Mouse (Mus musculus) midbrain, postnatal 0 days (tissue): ENCODE results near the gene Stab2. TPM values are rescaled to one million over a fixed set of nuclear protein-coding genes. Genes with fewer than 3 reads are reported as not detected.

Experiments
- ATAC-seq: fragments of 200-750 bp; cut with Nextera tagmentation; 2 replicates; pipeline ENCODE4 v1.8.0; 2017; ENCODE audit warnings: moderate number of reproducible peaks, mild to moderate bottlenecking, moderate TSS enrichment, moderate library complexity; ENCODE audit not compliant: low FRiP score
- DNase-seq: peaks from one replicate; pipeline ENCODE4 v3.0.0-alpha.2; 2015; ENCODE audit warnings: low spot score
- H3K27ac ChIP-seq: fragments of 300-500 bp; sonication (generic); 2 replicates; pipeline ENCODE4 v1.5.1; 2014; ENCODE audit warnings: low read depth, mild to moderate bottlenecking, low read length, mixed read lengths
- H3K27me3 ChIP-seq: fragments of 300-500 bp; sonication (generic); 2 replicates; pipeline ENCODE4 v1.6.1; 2014; ENCODE audit warnings: low read length, control low read depth, mixed read lengths; ENCODE audit not compliant: insufficient read depth
- H3K36me3 ChIP-seq: fragments of 300-500 bp; sonication (generic); 2 replicates; pipeline ENCODE4 v1.6.1; 2014; ENCODE audit warnings: low read length, control low read depth, mixed read lengths; ENCODE audit not compliant: insufficient read depth
- H3K4me1 ChIP-seq: fragments of 300-500 bp; sonication (generic); 2 replicates; pipeline ENCODE4 v1.6.1; 2014; ENCODE audit warnings: mild to moderate bottlenecking, control low read depth, antibody characterized with exemption, low read length, mixed read lengths; ENCODE audit not compliant: insufficient read depth
- H3K4me2 ChIP-seq: fragments of 300-500 bp; sonication (generic); 2 replicates; pipeline ENCODE4 v1.6.1; 2014; ENCODE audit warnings: low read depth, mild to moderate bottlenecking, low read length, mixed read lengths; ENCODE audit not compliant: poor library complexity, severe bottlenecking
- H3K4me3 ChIP-seq: fragments of 300-500 bp; sonication (generic); 2 replicates; pipeline ENCODE4 v1.5.1; 2014; ENCODE audit warnings: low read depth, mild to moderate bottlenecking, low read length, moderate library complexity
- H3K9ac ChIP-seq: fragments of 300-500 bp; sonication (generic); replicated peaks from 2 replicates; pipeline ENCODE4 v1.6.1; 2014; ENCODE audit warnings: mild to moderate bottlenecking, low read length, moderate library complexity, mixed read lengths; ENCODE audit not compliant: poor library complexity, severe bottlenecking
- H3K9me3 ChIP-seq: fragments of 300-500 bp; sonication (generic); 2 replicates; pipeline ENCODE4 v1.6.1; 2016; ENCODE audit warnings: low read length, control low read depth
- CTCF ChIP-seq: IDR thresholded peaks from 2 replicates; pipeline ENCODE4 v1.5.1; 2016; ENCODE audit warnings: antibody characterized with exemption, mild to moderate bottlenecking
- WGBS: fragments of 180-500 bp; shearing (Covaris S2); extraction: QIAGEN DNeasy Blood & Tissue Kit; methylation state at CpG from one replicate; pipeline ENCODE4 v1.1.7; 2014; 5-methylcytosine and 5-hydroxymethylcytosine counted together
- polyA plus RNA-seq: library from polyadenylated mRNA; unstranded; fragments of >200 nt; fragmentation: Nextera tagmentation; extraction: Ambion mirVana; gene quantifications from 2 replicates; pipeline ENCODE4 v1.2.1, GENCODE M21; 2015
- total RNA-seq: library from RNA; depleted of rRNA; stranded (reverse); fragments of >200 nt; gene quantifications from 2 replicates; pipeline ENCODE4 v1.2.3, GENCODE M21; 2014

Gene Stab2
- total and polyA plus RNA-seq, 2 experiments from 2014 or later, result 0.05 to 0.41 TPM

DNA sequence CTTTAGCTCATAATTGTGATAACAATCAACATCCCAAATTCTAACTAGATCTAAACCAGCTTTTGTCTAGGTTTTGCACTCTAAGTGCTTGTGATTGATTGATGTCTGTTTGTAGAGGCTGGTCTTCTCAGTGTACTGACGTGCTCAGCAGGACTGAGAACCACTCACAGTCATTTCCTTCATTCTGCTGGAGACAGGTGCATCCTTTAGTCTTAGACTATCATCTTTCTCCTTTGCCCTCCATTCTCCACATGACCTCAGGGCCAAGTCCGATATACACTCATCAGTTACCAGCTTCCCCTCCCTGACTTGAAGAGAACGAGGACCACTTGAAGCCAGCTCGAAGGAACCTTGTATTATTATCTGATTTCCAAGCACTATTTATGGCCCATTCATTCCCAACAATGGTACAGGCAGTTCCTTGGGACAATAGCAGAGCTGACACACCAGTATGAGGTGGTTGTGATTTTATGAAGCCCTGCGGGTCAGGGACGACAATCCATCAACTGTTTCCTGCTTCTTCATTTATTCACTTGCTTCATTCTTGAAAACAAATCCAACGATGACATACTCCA, 6.7 kb upstream of the Stab2 start:
- H3K9ac ChIP-seq, result no peak overlapping the region
- no peak for ATAC-seq
- no peaks in the 10 kb centered on the region for H3K36me3 ChIP-seq
- no peak for TF ChIP-seq CTCF
- WGBS, result 87% methylated on average over 7 of the region's 7 CpGs
- H3K4me1 ChIP-seq, result no peaks in the 10 kb centered on the region; the same call in 1 of the 2 replicates
- H3K27ac ChIP-seq, result no peak overlapping the region
- no peak overlapping the region for H3K4me3 ChIP-seq
- H3K4me2 ChIP-seq, result no peak overlapping the region
- H3K27me3 ChIP-seq, result no peaks in the 10 kb centered on the region
- DNase-seq, result no peak
- H3K9me3 ChIP-seq, result no peaks in the 10 kb centered on the region

- Histone ChIP-seq H3K27me3 (no peaks in the 10 kb centered on the region), H3K4me3 (no peak overlapping the region), H3K9me3 (no peaks in the 10 kb centered on the region), H3K36me3 (no peaks in the 10 kb centered on the region), H3K27ac (no peak overlapping the region), H3K9ac (no peak overlapping the region), H3K4me1 (no peaks in the 10 kb centered on the region), H3K4me2 (no peak overlapping the region)
- no peak for DNase-seq
- TF ChIP-seq CTCF, result no peak
- 91% methylated on average over 7 of the region's 7 CpGs for WGBS
- no peak for ATAC-seq
These were observed 4.3 kb upstream of the Stab2 start for GRCm38 (mm10) chr10:87012087-87012486.

- no peaks in the 10 kb centered on the region for H3K36me3 ChIP-seq
- DNase-seq (no peak), ATAC-seq (no peak)
- H3K27ac ChIP-seq, result no peak overlapping the region
- H3K4me1 ChIP-seq, result no peaks in the 10 kb centered on the region
- no peak for TF ChIP-seq CTCF
- H3K4me3 ChIP-seq, result no peak overlapping the region
- no peaks in the 10 kb centered on the region for H3K27me3 ChIP-seq
- H3K9me3 ChIP-seq, result no peaks in the 10 kb centered on the region
- 92% methylated on average over 3 of the region's 3 CpGs for WGBS
- H3K9ac ChIP-seq, result no peak overlapping the region
- no peak overlapping the region for H3K4me2 ChIP-seq
These were observed 332 bp upstream of the Stab2 start for GRCm38 (mm10) chr10:87008215-87008499.

- H3K4me2 ChIP-seq, result no peak overlapping the region
- no peak overlapping the region for H3K27ac ChIP-seq
- no peaks in the 10 kb centered on the region for H3K27me3 ChIP-seq
- TF ChIP-seq CTCF, result no peak
- WGBS, result 89% methylated on average over 14 of the region's 14 CpGs
- H3K9ac ChIP-seq, result no peak overlapping the region
- H3K4me3 ChIP-seq, result no peak overlapping the region
- ATAC-seq (no peak), DNase-seq (no peak)
- no peaks in the 10 kb centered on the region for H3K4me1 ChIP-seq
- H3K36me3 ChIP-seq, result no peaks in the 10 kb centered on the region
- no peaks in the 10 kb centered on the region for H3K9me3 ChIP-seq
These were observed 15.4 kb downstream of the Stab2 start for GRCm38 (mm10) chr10:86992238-86992976.

GRCm38 (mm10) chr10:86990666-86991065, 17.2 kb downstream of the Stab2 start:
- no peaks in the 10 kb centered on the region for H3K36me3 ChIP-seq
- no peaks in the 10 kb centered on the region for H3K27me3 ChIP-seq
- WGBS, result 80% methylated on average over 9 of the region's 9 CpGs
- no peak overlapping the region for H3K4me2 ChIP-seq
- no peak for DNase-seq
- no peak overlapping the region for H3K4me3 ChIP-seq
- H3K9me3 ChIP-seq, result no peaks in the 10 kb centered on the region
- H3K27ac ChIP-seq, result no peak overlapping the region
- H3K9ac ChIP-seq, result no peak overlapping the region
- ATAC-seq, result no peak
- no peaks in the 10 kb centered on the region for H3K4me1 ChIP-seq
- no peak for TF ChIP-seq CTCF

DNA sequence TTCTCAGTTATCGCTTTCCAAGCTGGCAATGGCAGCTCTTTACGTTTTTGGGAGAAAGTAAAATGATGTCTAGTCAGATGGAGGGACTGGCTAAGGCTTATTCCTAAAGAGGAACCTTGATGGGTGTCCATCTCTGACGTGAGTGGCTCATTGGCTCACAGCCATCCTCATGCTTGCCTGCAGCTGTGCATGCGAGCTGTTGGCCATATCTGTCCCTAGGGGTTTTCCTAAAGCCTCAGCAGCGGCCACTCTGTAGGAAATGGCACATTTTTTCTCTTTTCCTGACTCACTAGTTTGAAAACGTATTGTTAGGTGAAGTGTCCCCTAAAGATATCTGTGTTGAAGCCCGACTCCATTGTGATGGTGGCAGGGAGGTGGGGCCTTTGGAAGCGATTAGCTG, 18.0 kb downstream of the Stab2 start:
- 64% methylated on average over 8 of the region's 8 CpGs for WGBS
- no peak for ATAC-seq
- Histone ChIP-seq H3K4me1 (no peaks in the 10 kb centered on the region), H3K36me3 (no peaks in the 10 kb centered on the region), H3K9me3 (no peaks in the 10 kb centered on the region), H3K4me2 (no peak overlapping the region), H3K9ac (no peak overlapping the region), H3K27ac (no peak overlapping the region), H3K27me3 (no peaks in the 10 kb centered on the region), H3K4me3 (no peak overlapping the region)
- no peak for TF ChIP-seq CTCF
- DNase-seq, result peak; percentile 20
